Mouse (Mus musculus) hindbrain, embryonic 11.5 days (tissue): ENCODE results near the gene Mapkapk2. TPM values are rescaled to one million over a fixed set of nuclear protein-coding genes. Genes with fewer than 3 reads are reported as not detected.
"Not testable (repeated sequence)": the region's sequence is repeated elsewhere in the genome, so short reads cannot be mapped to it uniquely, and the experiment has no call there.

ENCODE experiments used
- ATAC-seq: fragments of 200-750 bp; cut with Nextera tagmentation; 2 replicates; pipeline ENCODE4 v1.8.0; 2017; ENCODE audit warnings: mild to moderate bottlenecking, moderate TSS enrichment, moderate library complexity; ENCODE audit not compliant: low FRiP score
- DNase-seq: peaks from one replicate; pipeline ENCODE4 v3.0.0-alpha.2; 2015; ENCODE audit warnings: low spot score
- H3K27ac ChIP-seq: fragments of 300-500 bp; sonication (generic); 2 replicates; pipeline ENCODE4 v1.5.1; 2014; ENCODE audit warnings: mild to moderate bottlenecking, low read depth, low read length
- H3K27me3 ChIP-seq: fragments of 300-500 bp; sonication (generic); 2 replicates; pipeline ENCODE4 v1.6.1; 2014; ENCODE audit warnings: mild to moderate bottlenecking, low read length, moderate library complexity, mixed read lengths; ENCODE audit not compliant: control insufficient read depth, insufficient read depth
- H3K36me3 ChIP-seq: fragments of 300-500 bp; sonication (generic); 2 replicates; pipeline ENCODE4 v1.6.1; 2014; ENCODE audit warnings: mild to moderate bottlenecking, low read length, moderate library complexity, mixed read lengths; ENCODE audit not compliant: control insufficient read depth, insufficient read depth
- H3K4me1 ChIP-seq: fragments of 300-500 bp; sonication (generic); replicated peaks from 2 replicates; pipeline ENCODE4 v1.6.1; 2014; ENCODE audit warnings: low read length, mixed read lengths; ENCODE audit not compliant: control insufficient read depth, insufficient read depth
- H3K4me2 ChIP-seq: fragments of 300-500 bp; sonication (generic); replicated peaks from 2 replicates; pipeline ENCODE4 v1.6.1; 2014; ENCODE audit warnings: mild to moderate bottlenecking, low read depth, low read length
- H3K4me3 ChIP-seq: fragments of 300-500 bp; sonication (generic); 2 replicates; pipeline ENCODE4 v1.5.1; 2014; ENCODE audit warnings: low read depth, low read length
- H3K9ac ChIP-seq: fragments of 300-500 bp; sonication (generic); 2 replicates; pipeline ENCODE4 v1.6.1; 2014; ENCODE audit warnings: low read depth, low read length
- H3K9me3 ChIP-seq: fragments of 300-500 bp; sonication (generic); 2 replicates; pipeline ENCODE4 v1.6.1; 2016; ENCODE audit warnings: low read length; ENCODE audit not compliant: control insufficient read depth
- WGBS: fragments of 180-500 bp; shearing (Covaris S2); extraction: QIAGEN DNeasy Blood & Tissue Kit; methylation state at CpG from one replicate; pipeline ENCODE4 v1.1.7; 2014; 5-methylcytosine and 5-hydroxymethylcytosine counted together
- polyA plus RNA-seq: library from polyadenylated mRNA; unstranded; fragments of >200 nt; fragmentation: Nextera tagmentation; extraction: Ambion mirVana; gene quantifications from 2 replicates; pipeline ENCODE4 v1.2.1, GENCODE M21; 2014

The Mapkapk2 gene
- polyA plus RNA-seq, 1 experiment from 2014 or later = 39.8 TPM

GRCm38 (mm10) chr1:131029215-131029614, 68.4 kb downstream of the Mapkapk2 start:
- Histone ChIP-seq H3K27me3 (no peaks in the 10 kb centered on the region), H3K36me3 (no peaks in the 10 kb centered on the region), H3K27ac (no peak overlapping the region), H3K9me3 (no peaks in the 10 kb centered on the region), H3K4me2 (no peak overlapping the region), H3K4me1 (no peaks in the 10 kb centered on the region), H3K4me3 (no peak overlapping the region), H3K9ac (no peak overlapping the region)
- 76% methylated on average over 3 of the region's 3 CpGs for WGBS
- DNase-seq = no peak
- ATAC-seq = no peak

GRCm38 (mm10) chr1:131025843-131026190, 71.8 kb downstream of the Mapkapk2 start:
- Histone ChIP-seq H3K9ac (no peak overlapping the region), H3K4me3 (no peak overlapping the region), H3K4me2 (no peak overlapping the region), H3K9me3 (no peaks in the 10 kb centered on the region), H3K4me1 (no peaks in the 10 kb centered on the region), H3K36me3 (no peaks in the 10 kb centered on the region), H3K27me3 (no peaks in the 10 kb centered on the region), H3K27ac (no peak overlapping the region)
- ATAC-seq (no peak), DNase-seq (no peak)
- WGBS = 77% methylated on average over 4 of the region's 4 CpGs

- ATAC-seq (no peak), DNase-seq (no peak)
- no peaks in the 10 kb centered on the region for H3K9me3 ChIP-seq
- H3K27ac ChIP-seq = no peak overlapping the region
- H3K27me3 ChIP-seq = no peaks in the 10 kb centered on the region
- H3K4me3 ChIP-seq = no peak overlapping the region
- 87% methylated on average over 8 of the region's 8 CpGs for WGBS
- H3K4me1 ChIP-seq = no peaks in the 10 kb centered on the region
- no peaks in the 10 kb centered on the region for H3K36me3 ChIP-seq
- no peak overlapping the region for H3K4me2 ChIP-seq
- H3K9ac ChIP-seq = no peak overlapping the region
Observed at GRCm38 (mm10) chr1:131024900-131025842, 72.5 kb downstream of the Mapkapk2 start.

GRCm38 (mm10) chr1:131023250-131023858, 74.3 kb downstream of the Mapkapk2 start:
- not testable (repeated sequence) for H3K27me3 ChIP-seq, H3K9ac ChIP-seq, ATAC-seq, H3K9me3 ChIP-seq, H3K4me2 ChIP-seq, H3K36me3 ChIP-seq, H3K4me1 ChIP-seq, H3K27ac ChIP-seq, DNase-seq, H3K4me3 ChIP-seq
- 85% methylated on average over 4 of the region's 4 CpGs for WGBS

GRCm38 (mm10) chr1:131022591-131023249, 74.9 kb downstream of the Mapkapk2 start:
- no peak overlapping the region for H3K4me2 ChIP-seq
- H3K4me1 ChIP-seq = no peaks in the 10 kb centered on the region
- DNase-seq = no peak
- H3K9me3 ChIP-seq = no peaks in the 10 kb centered on the region
- H3K27ac ChIP-seq = no peak overlapping the region
- WGBS = 77% methylated on average over 5 of the region's 5 CpGs
- no peaks in the 10 kb centered on the region for H3K27me3 ChIP-seq
- no peak overlapping the region for H3K4me3 ChIP-seq
- H3K9ac ChIP-seq = no peak overlapping the region
- no peaks in the 10 kb centered on the region for H3K36me3 ChIP-seq
- ATAC-seq = no peak

GRCm38 (mm10) chr1:131021900-131022590, 75.6 kb downstream of the Mapkapk2 start:
- ATAC-seq (no peak), DNase-seq (no peak)
- Histone ChIP-seq H3K4me3 (no peak overlapping the region), H3K36me3 (no peaks in the 10 kb centered on the region), H3K27ac (no peak overlapping the region), H3K9ac (no peak overlapping the region), H3K4me2 (no peak overlapping the region), H3K4me1 (no peaks in the 10 kb centered on the region), H3K27me3 (no peaks in the 10 kb centered on the region), H3K9me3 (no peaks in the 10 kb centered on the region)
- 78% methylated on average over 11 of the region's 11 CpGs for WGBS

- Histone ChIP-seq H3K27me3 (no peaks in the 10 kb centered on the region), H3K9me3 (no peaks in the 10 kb centered on the region), H3K4me1 (no peaks in the 10 kb centered on the region), H3K9ac (no peak overlapping the region), H3K36me3 (no peaks in the 10 kb centered on the region), H3K27ac (no peak overlapping the region), H3K4me2 (no peak overlapping the region), H3K4me3 (no peak overlapping the region)
- ATAC-seq = no peak
- no peak for DNase-seq
- 71% methylated on average over 9 of the region's 9 CpGs for WGBS
Observed at GRCm38 (mm10) chr1:131021438-131021837, 76.2 kb downstream of the Mapkapk2 start.

GRCm38 (mm10) chr1:131020425-131021310, 77.0 kb downstream of the Mapkapk2 start:
- H3K27ac ChIP-seq = no peak overlapping the region
- H3K4me3 ChIP-seq = no peak overlapping the region
- no peaks in the 10 kb centered on the region for H3K4me1 ChIP-seq
- H3K9me3 ChIP-seq = no peaks in the 10 kb centered on the region
- no peaks in the 10 kb centered on the region for H3K27me3 ChIP-seq
- H3K4me2 ChIP-seq = no peak overlapping the region
- DNase-seq = no peak
- H3K9ac ChIP-seq = no peak overlapping the region
- ATAC-seq = no peak
- no peaks in the 10 kb centered on the region for H3K36me3 ChIP-seq
- whole genome bisulfite sequencing = 53% methylated on average over 12 of the region's 12 CpGs
